Mouse (Mus musculus): ENCODE data around the gene Gna13.

- no peak for TF ChIP-seq TAL1 (IDR thresholded peaks at IDR 0.05; ENCODE audit: low read length)
- no peak for TF ChIP-seq GATA1 (IDR thresholded peaks at IDR 0.05; ENCODE audit: low read length)
Measured at GRCm38 (mm10) chr11:109357171-109357570, 5.5 kb upstream of the Gna13 start.
